Comparison of ENCODE assay signal across 20 mouse cellular contexts in genomic region chrX:41435541-41435940, GRCm38 (mm10).
"Had no signal": no experiment of that assay in that cellular context is flagged by ENCODE, and none has a peak within 500 bp of the region (broad histone marks: within the 10 kb centered on the region; RNA-seq: fewer than 3 reads in every experiment).

No protein-coding gene starts in this region.

- H3K4me1 ChIP-seq: liver, embryonic 15.5 days; lung, embryonic 15.5 days; midbrain, embryonic 12.5 days; midbrain, embryonic 15.5 days; neural tube, embryonic 12.5 days; neural tube, embryonic 15.5 days had no signal

- H3K9ac ChIP-seq: liver, embryonic 15.5 days; lung, embryonic 15.5 days; midbrain, embryonic 12.5 days; midbrain, embryonic 15.5 days; neural tube, embryonic 12.5 days; neural tube, embryonic 15.5 days had no signal

- H3K27ac ChIP-seq: kidney, postnatal 0 days; layer of hippocampus, adult 2 months; liver, embryonic 15.5 days; lung, embryonic 15.5 days; midbrain, embryonic 12.5 days; midbrain, embryonic 15.5 days; neural tube, embryonic 12.5 days; neural tube, embryonic 15.5 days had no signal

- DNase-seq: kidney, adult 2 months; kidney, postnatal 25 days; layer of hippocampus, adult 9-11 months; lung, adult 18-20 months; lung, postnatal 10 days; lung, postnatal 4 days; right cerebral cortex, adult 18-20 months; right cerebral cortex, postnatal 14 days; right cerebral cortex, postnatal 4 days; thymus, adult 2 months; thymus, postnatal 14 days; thymus, postnatal 4 days had no signal

- H3K36me3 ChIP-seq: liver, embryonic 15.5 days; lung, embryonic 15.5 days; midbrain, embryonic 12.5 days; midbrain, embryonic 15.5 days; neural tube, embryonic 12.5 days; neural tube, embryonic 15.5 days had no signal

- ATAC-seq: midbrain, embryonic 15.5 days had no signal

- H3K4me3 ChIP-seq: layer of hippocampus, adult 2 months; liver, embryonic 15.5 days; lung, embryonic 15.5 days; midbrain, embryonic 12.5 days; midbrain, embryonic 15.5 days; neural tube, embryonic 12.5 days; neural tube, embryonic 15.5 days had no signal

- H3K27me3 ChIP-seq: liver, embryonic 15.5 days; lung, embryonic 15.5 days; midbrain, embryonic 12.5 days; midbrain, embryonic 15.5 days; neural tube, embryonic 12.5 days; neural tube, embryonic 15.5 days had no signal

- H3K4me2 ChIP-seq: liver, embryonic 15.5 days; lung, embryonic 15.5 days; midbrain, embryonic 12.5 days; midbrain, embryonic 15.5 days; neural tube, embryonic 12.5 days; neural tube, embryonic 15.5 days had no signal

- H3K9me3 ChIP-seq: liver, embryonic 15.5 days; lung, embryonic 15.5 days; midbrain, embryonic 12.5 days; midbrain, embryonic 15.5 days; neural tube, embryonic 12.5 days; neural tube, embryonic 15.5 days had no signal
